Mouse (Mus musculus) testis, adult 2 months (tissue): ENCODE results near the gene Gtf3c5.

ENCODE experiments used
- CTCF ChIP-seq: fragments of 200-500 bp; IDR thresholded peaks from 2 replicates; pipeline ENCODE4 v1.5.1; 2012; ENCODE audit warnings: low read depth, mild to moderate bottlenecking, inconsistent platforms, low read length, moderate library complexity; ENCODE audit not compliant: control insufficient read depth, insufficient read depth, insufficient replicate concordance
- POLR2A ChIP-seq: fragments of 200-500 bp; IDR thresholded peaks from 2 replicates; pipeline ENCODE4 v1.6.1; 2012; ENCODE audit warnings: low read depth, mild to moderate bottlenecking, inconsistent platforms, low read length, moderate library complexity; ENCODE audit not compliant: control insufficient read depth

DNA sequence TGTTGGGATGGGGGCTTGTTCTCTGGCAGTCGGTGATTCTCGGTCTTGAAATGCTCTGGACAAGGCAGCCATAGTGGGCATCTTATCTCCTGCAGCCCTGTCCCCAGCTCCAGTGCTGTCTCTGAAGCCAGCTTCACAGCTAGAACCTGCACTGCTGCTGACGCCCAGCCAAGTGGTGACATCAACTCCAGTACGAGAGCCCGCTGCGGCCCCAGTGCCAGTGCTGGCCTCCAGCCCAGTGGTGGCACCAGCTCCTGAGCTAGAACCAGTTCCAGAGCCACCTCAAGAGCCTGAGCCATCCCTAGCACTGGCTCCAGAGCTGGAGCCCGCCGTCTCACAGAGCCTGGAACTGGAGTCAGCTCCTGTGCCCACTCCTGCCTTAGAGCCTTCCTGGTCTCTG, 39.7 kb downstream of the Gtf3c5 start:
- TF ChIP-seq CTCF, result no peak
- TF ChIP-seq POLR2A, result no peak
